Mouse (Mus musculus): ENCODE data around the gene Rnf144a. TPM values are rescaled to one million over a fixed set of nuclear protein-coding genes. Genes with fewer than 3 reads are reported as not detected.

Gene Rnf144a
- polyA plus RNA-seq, 1 experiment from 2014 or later, result 27.4 TPM

DNA sequence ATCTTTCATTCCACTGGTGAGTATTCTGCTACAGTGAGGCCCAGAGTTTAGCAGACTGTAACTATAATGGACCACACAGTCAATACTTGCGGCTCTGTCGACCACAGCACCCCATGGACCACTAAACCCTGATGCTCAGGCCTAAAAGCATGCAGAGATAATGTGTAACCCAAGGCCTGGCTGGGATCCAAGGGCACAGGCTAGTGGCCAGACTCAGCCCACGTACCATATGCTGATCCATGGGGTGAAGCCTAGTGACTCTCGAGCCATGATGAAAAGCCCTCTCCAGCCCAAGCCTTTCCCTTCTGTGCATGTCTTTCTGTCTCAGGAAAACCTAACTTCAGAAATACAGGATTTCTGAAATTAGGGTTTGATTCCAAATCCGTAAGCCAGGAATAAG lies 50.2 kb downstream of the Rnf144a start:
- no peaks in the 10 kb centered on the region for H3K27me3 ChIP-seq
- H3K4me1 ChIP-seq (replicated peaks), result peaks cover 45% of the 10 kb centered on the region
- no peak overlapping the region for H3K4me3 ChIP-seq
- no peaks in the 10 kb centered on the region for H3K9me3 ChIP-seq
- H3K4me2 ChIP-seq, result no peak overlapping the region
- 0 out of 2 replicates have a peak overlapping the region, but pooled peaks have one; percentile 46 for H3K27ac ChIP-seq (replicated peaks)
- no peak for ATAC-seq (ENCODE audit: low read depth)
- no peaks in the 10 kb centered on the region for H3K36me3 ChIP-seq
- WGBS, result 76% methylated on average over 5 of the region's 5 CpGs
- no peak overlapping the region for H3K9ac ChIP-seq

DNA sequence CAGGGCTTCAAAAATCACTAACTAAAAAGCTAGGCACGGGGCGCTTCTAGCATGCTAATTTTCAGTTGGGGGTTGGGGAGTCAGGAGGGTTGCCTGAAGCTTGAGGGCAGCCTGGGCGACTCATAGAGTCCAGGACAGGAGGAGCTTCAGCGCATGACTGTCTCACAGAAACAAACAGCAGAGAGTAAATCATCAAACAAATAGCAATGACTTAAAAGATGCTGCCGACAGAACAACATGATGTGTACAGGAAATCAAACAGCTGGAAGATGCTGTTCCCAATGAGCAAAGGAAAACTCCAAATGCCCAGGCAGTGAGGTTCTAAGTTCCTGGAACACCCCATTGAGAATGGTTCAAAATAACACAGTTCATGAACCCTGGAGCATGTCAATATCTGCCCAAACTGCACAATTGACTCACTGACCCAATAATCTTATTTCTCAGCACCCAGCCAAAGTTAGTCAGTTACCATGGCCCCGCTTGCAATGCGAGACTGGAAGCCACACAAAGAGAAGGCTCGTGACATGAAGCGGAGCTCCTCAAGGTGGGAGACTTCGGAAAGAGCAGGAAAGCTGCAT lies 54.0 kb downstream of the Rnf144a start:
- Histone ChIP-seq H3K9me3 (no peaks in the 10 kb centered on the region), H3K4me1 (replicated peaks) (peaks cover 29% of the 10 kb centered on the region), H3K9ac (no peak overlapping the region), H3K4me3 (no peak overlapping the region), H3K36me3 (peaks cover 4% of the 10 kb centered on the region; the same call in 1 of the 2 replicates), H3K27ac (replicated peaks) (peak overlapping the region; percentile 67), H3K4me2 (no peak overlapping the region), H3K27me3 (no peaks in the 10 kb centered on the region)
- 61% methylated on average over 10 of the region's 10 CpGs for WGBS
- ATAC-seq (ENCODE audit: low read depth), result no peak

DNA sequence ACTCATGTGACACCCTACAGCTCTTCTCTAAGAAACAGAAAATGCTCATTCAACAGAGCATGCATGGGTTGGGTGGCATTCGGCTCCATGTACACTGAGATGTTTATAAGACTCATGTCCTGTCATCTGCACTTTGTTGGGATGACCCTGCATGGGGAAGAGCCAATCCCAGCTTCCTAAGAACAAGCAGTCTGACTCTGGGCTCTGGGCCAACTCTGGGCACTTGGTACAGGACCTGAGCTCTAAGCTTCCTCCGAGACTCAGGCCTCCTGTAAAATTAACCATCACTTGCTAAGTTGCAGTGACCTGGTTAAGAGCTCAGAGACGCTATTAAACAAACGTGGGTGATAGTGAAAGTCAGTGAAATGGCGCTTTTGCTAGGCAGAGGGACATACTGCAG lies 55.2 kb downstream of the Rnf144a start:
- peaks cover 28% of the 10 kb centered on the region for H3K4me1 ChIP-seq (replicated peaks)
- H3K9ac ChIP-seq, result no peak overlapping the region
- H3K27ac ChIP-seq (replicated peaks), result no peak overlapping the region
- H3K36me3 ChIP-seq, result peaks cover 4% of the 10 kb centered on the region; the same call in 1 of the 2 replicates
- 86% methylated on average over 5 of the region's 5 CpGs for WGBS
- no peak for ATAC-seq (ENCODE audit: low read depth)
- no peaks in the 10 kb centered on the region for H3K9me3 ChIP-seq
- H3K27me3 ChIP-seq, result no peaks in the 10 kb centered on the region
- no peak overlapping the region for H3K4me2 ChIP-seq
- no peak overlapping the region for H3K4me3 ChIP-seq

DNA sequence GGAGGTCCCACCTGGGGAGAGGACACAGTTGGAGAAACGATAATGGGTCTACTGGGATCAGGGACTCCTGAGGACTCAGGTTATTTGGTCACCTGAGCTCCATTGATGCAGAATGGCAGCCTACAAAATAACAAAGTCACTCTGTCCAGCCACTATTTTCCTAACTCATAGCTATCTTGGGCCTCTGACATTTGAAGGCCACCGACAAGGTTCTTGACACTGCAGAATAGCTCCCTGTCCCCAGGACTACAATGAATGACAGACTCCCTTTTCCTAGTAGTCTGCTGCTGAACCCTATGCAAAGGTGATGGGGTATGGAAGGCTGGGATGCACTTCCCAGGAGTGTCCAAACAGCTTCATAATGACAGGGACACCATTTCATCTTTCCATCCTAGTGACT lies 55.8 kb downstream of the Rnf144a start:
- no peak for ATAC-seq (ENCODE audit: low read depth)
- H3K9me3 ChIP-seq, result no peaks in the 10 kb centered on the region
- peaks cover 4% of the 10 kb centered on the region; the same call in 1 of the 2 replicates for H3K36me3 ChIP-seq
- no peak overlapping the region for H3K4me2 ChIP-seq
- no peaks in the 10 kb centered on the region for H3K27me3 ChIP-seq
- no peak overlapping the region for H3K4me3 ChIP-seq
- no peak overlapping the region for H3K9ac ChIP-seq
- 95% methylated on average over 2 of the region's 2 CpGs for WGBS
- H3K27ac ChIP-seq (replicated peaks), result no peak overlapping the region
- H3K4me1 ChIP-seq (replicated peaks), result peaks cover 29% of the 10 kb centered on the region

DNA sequence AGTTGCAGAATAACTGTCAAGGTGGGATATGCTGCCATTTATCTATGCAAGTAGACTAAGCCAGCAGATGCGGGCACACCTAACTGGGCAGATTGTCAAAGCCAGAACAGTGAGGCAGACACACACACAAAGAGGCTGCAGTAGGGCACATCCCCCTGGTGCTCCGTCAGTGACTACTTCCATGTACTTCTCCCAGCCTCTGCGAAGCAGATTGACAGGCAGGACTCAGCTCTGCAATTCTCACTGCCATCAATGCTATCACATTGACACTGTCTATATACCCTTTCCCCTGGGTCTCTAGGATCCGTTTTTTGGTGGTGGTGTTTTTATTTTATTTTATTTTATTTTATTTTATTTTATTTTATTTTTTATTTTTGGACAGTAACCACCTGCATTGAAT lies 57.8 kb downstream of the Rnf144a start:
- no peaks in the 10 kb centered on the region for H3K9me3 ChIP-seq
- 0 out of 2 replicates have a peak overlapping the region, but pooled peaks have one; percentile 9 for H3K27ac ChIP-seq (replicated peaks)
- H3K4me1 ChIP-seq (replicated peaks), result peaks cover 29% of the 10 kb centered on the region
- H3K4me3 ChIP-seq, result no peak overlapping the region
- H3K9ac ChIP-seq, result no peak overlapping the region
- H3K27me3 ChIP-seq, result no peaks in the 10 kb centered on the region
- peaks cover 11% of the 10 kb centered on the region for H3K36me3 ChIP-seq
- no peak overlapping the region for H3K4me2 ChIP-seq
- ATAC-seq (ENCODE audit: low read depth), result no peak
- 93% methylated on average over 4 of the region's 4 CpGs for WGBS

DNA sequence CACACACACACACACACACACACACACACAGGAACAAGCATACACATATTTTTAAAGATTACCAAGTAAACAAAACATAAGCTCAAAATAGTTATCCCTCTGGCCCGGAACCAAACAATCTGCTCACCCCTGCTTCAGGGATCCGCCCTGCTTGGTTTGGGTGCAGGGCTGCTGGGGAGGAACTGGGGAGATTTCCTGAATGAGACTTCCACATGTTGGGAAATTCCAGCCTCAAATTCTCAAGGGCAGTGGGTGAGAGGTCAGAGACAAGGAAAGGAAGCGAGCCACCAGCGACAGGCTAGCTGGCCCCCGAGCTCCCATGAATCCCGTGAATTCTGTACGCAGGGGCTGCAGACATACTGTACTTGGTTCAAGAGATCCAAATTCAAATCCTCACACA lies 58.9 kb downstream of the Rnf144a start:
- no peak for ATAC-seq (ENCODE audit: low read depth)
- H3K27ac ChIP-seq (replicated peaks), result 0 out of 2 replicates have a peak overlapping the region, but pooled peaks have one; percentile 9
- no peak overlapping the region for H3K9ac ChIP-seq
- peaks cover 29% of the 10 kb centered on the region for H3K4me1 ChIP-seq (replicated peaks)
- 85% methylated on average over 7 of the region's 7 CpGs for WGBS
- no peak overlapping the region for H3K4me3 ChIP-seq
- H3K9me3 ChIP-seq, result no peaks in the 10 kb centered on the region
- H3K36me3 ChIP-seq, result peaks cover 11% of the 10 kb centered on the region
- H3K27me3 ChIP-seq, result no peaks in the 10 kb centered on the region
- no peak overlapping the region for H3K4me2 ChIP-seq

DNA sequence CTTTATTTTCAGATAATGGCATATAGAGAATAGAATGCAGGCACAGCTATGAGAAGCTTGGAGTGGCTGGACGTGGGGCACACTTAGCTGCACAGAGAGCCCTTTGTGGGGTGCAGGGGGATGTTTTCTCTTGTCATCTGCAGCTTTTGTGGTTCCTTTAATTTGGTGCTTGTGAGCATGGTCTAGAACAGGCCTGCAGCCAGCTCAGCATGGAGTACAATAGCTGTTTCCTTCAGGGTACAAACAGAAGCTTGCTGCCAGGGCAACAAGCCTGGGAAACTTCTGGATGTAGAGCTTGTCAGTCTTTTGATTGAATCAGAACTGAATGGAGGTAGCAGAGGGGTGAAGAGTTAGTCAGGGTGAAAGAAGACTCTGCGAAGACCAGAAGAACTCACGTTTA lies 63.7 kb downstream of the Rnf144a start:
- WGBS, result 48% methylated on average over 3 of the region's 3 CpGs
- Histone ChIP-seq H3K9me3 (no peaks in the 10 kb centered on the region), H3K9ac (no peak overlapping the region), H3K36me3 (peaks cover 7% of the 10 kb centered on the region; the same call in 1 of the 2 replicates), H3K27ac (replicated peaks) (peak overlapping the region; percentile 23; the same call in 1 of the 2 replicates), H3K4me2 (no peak overlapping the region), H3K4me3 (no peak overlapping the region), H3K27me3 (no peaks in the 10 kb centered on the region), H3K4me1 (replicated peaks) (peaks cover 21% of the 10 kb centered on the region)
- ATAC-seq (ENCODE audit: low read depth), result no peak

DNA sequence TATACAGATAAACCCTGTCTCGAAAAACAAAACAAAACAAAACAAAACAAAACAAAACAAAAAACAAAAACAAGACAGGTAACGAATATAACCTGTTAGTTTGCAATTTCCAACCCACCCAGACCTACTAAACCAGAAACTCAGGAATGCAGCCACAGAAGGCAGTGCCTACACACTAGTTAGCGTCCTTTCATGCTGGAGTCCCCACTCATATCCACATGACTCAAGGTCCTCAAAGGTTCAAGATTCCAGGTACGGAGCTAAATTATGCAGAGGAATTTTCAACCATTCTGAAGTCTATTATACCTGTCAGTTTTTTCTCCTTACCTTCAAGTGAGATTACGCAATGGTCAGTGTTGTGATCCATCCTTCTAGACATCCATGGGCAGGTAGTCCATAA lies 70.6 kb downstream of the Rnf144a start:
- Histone ChIP-seq H3K27ac (replicated peaks) (no peak overlapping the region), H3K9me3 (no peaks in the 10 kb centered on the region), H3K9ac (no peak overlapping the region), H3K4me2 (no peak overlapping the region), H3K36me3 (0 out of 2 replicates have a peak, but pooled peaks cover under 1% of the 10 kb centered on the region), H3K4me1 (replicated peaks) (peaks cover 15% of the 10 kb centered on the region), H3K27me3 (no peaks in the 10 kb centered on the region), H3K4me3 (no peak overlapping the region)
- ATAC-seq (ENCODE audit: low read depth), result no peak
- 95% methylated on average over 5 of the region's 5 CpGs for WGBS

DNA sequence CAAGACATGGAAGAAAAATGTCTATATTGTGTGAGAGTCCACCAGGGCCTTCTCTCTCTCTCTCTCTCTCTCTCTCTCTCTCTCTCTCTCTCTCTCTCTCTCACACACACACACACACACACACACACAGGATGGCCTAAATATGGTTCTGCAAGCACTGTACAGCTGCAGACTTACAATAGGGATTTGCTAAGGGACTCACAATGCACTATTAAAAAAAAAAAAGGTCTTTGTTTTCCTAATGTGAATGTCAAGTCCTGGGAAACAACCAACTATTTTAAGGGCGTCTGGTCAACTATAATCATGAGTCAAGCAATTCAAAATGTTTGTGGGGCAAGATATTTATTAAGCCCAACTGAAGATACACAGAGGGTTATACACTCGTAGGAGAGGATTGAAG lies 71.9 kb downstream of the Rnf144a start:
- H3K4me1 ChIP-seq (replicated peaks), result peaks cover 15% of the 10 kb centered on the region
- no peak overlapping the region for H3K9ac ChIP-seq
- H3K4me3 ChIP-seq, result no peak overlapping the region
- no peak overlapping the region for H3K27ac ChIP-seq (replicated peaks)
- WGBS, result 67% methylated on average over 2 of the region's 2 CpGs
- peaks cover 9% of the 10 kb centered on the region for H3K36me3 ChIP-seq
- ATAC-seq (ENCODE audit: low read depth), result no peak
- H3K27me3 ChIP-seq, result no peaks in the 10 kb centered on the region
- H3K4me2 ChIP-seq, result no peak overlapping the region
- H3K9me3 ChIP-seq, result no peaks in the 10 kb centered on the region

DNA sequence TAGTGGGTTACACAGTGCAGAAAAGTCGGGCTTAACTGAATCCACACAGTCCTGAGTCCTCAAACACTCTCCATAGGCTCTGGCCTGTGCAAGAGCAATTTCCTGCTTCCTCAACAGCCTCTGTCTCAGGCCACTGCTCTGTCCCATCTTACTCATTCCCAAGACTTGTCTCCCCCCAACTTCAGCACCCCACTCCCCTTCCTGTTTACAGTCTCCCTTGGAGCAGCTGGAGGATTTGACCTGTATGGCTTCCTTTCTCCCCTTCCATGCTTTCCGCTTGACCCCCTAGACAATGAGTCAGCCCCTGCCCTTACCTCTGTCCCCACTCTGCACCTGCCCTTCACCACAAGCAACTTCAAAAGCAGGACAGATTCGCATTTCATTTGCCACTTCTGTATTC lies 72.4 kb downstream of the Rnf144a start:
- 0 out of 2 replicates have a peak, but pooled peaks have one; percentile 42 for ATAC-seq (ENCODE audit: low read depth)
- Histone ChIP-seq H3K4me3 (no peak overlapping the region), H3K27me3 (no peaks in the 10 kb centered on the region), H3K36me3 (peaks cover 13% of the 10 kb centered on the region), H3K4me1 (replicated peaks) (peaks cover 15% of the 10 kb centered on the region), H3K9ac (no peak overlapping the region), H3K9me3 (no peaks in the 10 kb centered on the region), H3K27ac (replicated peaks) (no peak overlapping the region), H3K4me2 (no peak overlapping the region)
- 89% methylated on average over 3 of the region's 3 CpGs for WGBS

DNA sequence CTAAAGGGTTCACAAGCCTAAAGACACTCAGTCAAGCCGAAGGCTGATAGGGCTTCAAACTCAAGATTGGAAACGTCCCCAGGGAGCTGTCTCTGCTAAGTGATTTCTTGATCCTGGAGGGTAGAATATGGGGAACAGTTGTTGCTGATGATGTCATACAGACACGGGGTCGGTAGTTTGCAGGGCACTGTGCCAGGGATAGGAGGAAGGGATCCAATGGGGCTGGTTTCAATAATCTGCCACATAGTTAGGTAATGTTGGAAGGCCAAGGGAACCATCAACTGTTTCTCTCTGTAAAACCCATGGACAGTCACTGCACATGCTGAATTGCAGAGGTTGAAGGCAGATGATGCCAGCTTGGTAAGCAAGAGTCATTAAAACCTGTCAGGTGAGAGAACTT lies 73.0 kb downstream of the Rnf144a start:
- Histone ChIP-seq H3K4me1 (replicated peaks) (peaks cover 19% of the 10 kb centered on the region), H3K27ac (replicated peaks) (no peak overlapping the region), H3K4me2 (no peak overlapping the region), H3K9me3 (no peaks in the 10 kb centered on the region), H3K9ac (no peak overlapping the region), H3K27me3 (no peaks in the 10 kb centered on the region), H3K4me3 (no peak overlapping the region), H3K36me3 (peaks cover 15% of the 10 kb centered on the region)
- ATAC-seq (ENCODE audit: low read depth), result no peak
- WGBS, result 65% methylated on average over 4 of the region's 4 CpGs

DNA sequence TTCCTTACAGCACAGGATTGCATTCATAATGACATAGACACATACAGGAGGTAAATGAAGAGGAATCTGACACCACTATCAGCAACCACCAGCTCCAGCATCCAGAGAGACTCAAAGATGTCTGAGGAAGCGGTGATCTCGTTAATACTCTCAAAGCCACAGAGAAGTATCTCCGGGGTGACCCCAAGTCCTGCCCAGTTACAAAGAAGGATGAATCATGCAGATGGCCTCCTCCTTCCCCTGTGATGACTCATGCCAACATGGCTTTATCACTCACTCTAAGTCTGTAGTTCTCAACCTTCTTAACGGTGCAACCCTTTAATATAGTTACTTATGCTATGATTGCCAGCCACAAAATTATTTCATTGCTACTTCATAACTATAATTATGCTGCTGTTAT lies 74.4 kb downstream of the Rnf144a start:
- no peaks in the 10 kb centered on the region for H3K9me3 ChIP-seq
- WGBS, result 97% methylated on average over 4 of the region's 4 CpGs
- no peak overlapping the region for H3K27ac ChIP-seq (replicated peaks)
- peaks cover 12% of the 10 kb centered on the region for H3K4me1 ChIP-seq (replicated peaks)
- H3K36me3 ChIP-seq, result peaks cover 30% of the 10 kb centered on the region
- H3K4me3 ChIP-seq, result no peak overlapping the region
- H3K27me3 ChIP-seq, result no peaks in the 10 kb centered on the region
- no peak for ATAC-seq (ENCODE audit: low read depth)
- no peak overlapping the region for H3K9ac ChIP-seq
- H3K4me2 ChIP-seq, result no peak overlapping the region

DNA sequence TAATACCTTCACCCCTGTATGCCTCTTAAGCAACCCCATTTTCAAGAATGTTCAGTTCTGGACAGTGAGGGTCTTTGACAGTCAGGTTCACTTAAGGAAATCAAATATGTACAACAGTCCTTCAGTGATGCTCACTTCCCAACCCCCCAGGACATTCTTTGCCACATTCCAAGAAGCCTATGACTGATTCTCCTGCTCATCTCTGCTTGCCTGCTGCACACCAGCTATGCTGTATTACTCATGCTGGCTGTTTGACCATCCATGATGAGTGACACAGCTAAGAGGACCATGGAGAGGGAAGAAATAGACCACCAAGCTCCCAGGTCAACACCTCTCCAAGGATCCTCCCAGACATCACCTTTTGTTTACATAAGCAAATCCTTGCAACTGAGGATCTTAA lies 75.2 kb downstream of the Rnf144a start:
- Histone ChIP-seq H3K4me2 (no peak overlapping the region), H3K36me3 (peaks cover 33% of the 10 kb centered on the region), H3K9me3 (no peaks in the 10 kb centered on the region), H3K27me3 (no peaks in the 10 kb centered on the region), H3K27ac (replicated peaks) (no peak overlapping the region), H3K4me1 (replicated peaks) (peaks cover 10% of the 10 kb centered on the region), H3K4me3 (no peak overlapping the region), H3K9ac (no peak overlapping the region)
- no peak for ATAC-seq (ENCODE audit: low read depth)
